Mouse (Mus musculus) neural tube, embryonic 13.5 days (tissue): ENCODE results near the gene Rab7. TPM values are rescaled to one million over a fixed set of nuclear protein-coding genes. Genes with fewer than 3 reads are reported as not detected.

Experiments
- microRNA-seq: library from miRNA; unstranded; fragments of <30 nt; microRNA quantifications from one replicate; pipeline ENCODE4, GENCODE M21; 2016
- polyA plus RNA-seq: library from polyadenylated mRNA; unstranded; fragments of >200 nt; fragmentation: Nextera tagmentation; extraction: Ambion mirVana; gene quantifications from 2 replicates; pipeline ENCODE4 v1.2.1, GENCODE M21; 2015

The Rab7 gene
- polyA plus RNA-seq, 1 experiment from 2014 or later, result 327 TPM

Small RNA genes within 50 kb of the gene (microRNA-seq; reads per million reads assigned to microRNA genes)
- gene Gm47286, result 0.74 reads per million

Other genes starting within 250 kb of the Rab7 start
- 8.8 and 9.2 TPM in 2 replicates for gene Rab43, start 233.1 kb downstream of the Rab7 start, polyA plus RNA-seq
- 3.0 and 4.5 TPM in 2 replicates for gene Gm45140, start 209.5 kb downstream of the Rab7 start, polyA plus RNA-seq
- 28.9 and 31.0 TPM in 2 replicates for gene Isy1, start 206.5 kb downstream of the Rab7 start, polyA plus RNA-seq
- 571 and 620 TPM in 2 replicates for gene Cnbp, start 194.2 kb downstream of the Rab7 start, polyA plus RNA-seq
- gene Copg1, start 157.5 kb downstream of the Rab7 start, polyA plus RNA-seq, result 166 and 172 TPM in 2 replicates
- gene Hmces, start 131.3 kb downstream of the Rab7 start, polyA plus RNA-seq, result 34.1 and 34.9 TPM in 2 replicates
- gene H1fx, start 63.6 kb downstream of the Rab7 start, polyA plus RNA-seq, result 31.1 and 43.6 TPM in 2 replicates
- gene Rpn1, start 39.2 kb upstream of the Rab7 start, polyA plus RNA-seq, result 286 and 299 TPM in 2 replicates
- 6.8 and 6.9 TPM in 2 replicates for gene Gata2, start 148.6 kb upstream of the Rab7 start, polyA plus RNA-seq
- gene Dnajb8, start 177.0 kb upstream of the Rab7 start, polyA plus RNA-seq, result not detected in 2 replicates